In the genomic region with DNA sequence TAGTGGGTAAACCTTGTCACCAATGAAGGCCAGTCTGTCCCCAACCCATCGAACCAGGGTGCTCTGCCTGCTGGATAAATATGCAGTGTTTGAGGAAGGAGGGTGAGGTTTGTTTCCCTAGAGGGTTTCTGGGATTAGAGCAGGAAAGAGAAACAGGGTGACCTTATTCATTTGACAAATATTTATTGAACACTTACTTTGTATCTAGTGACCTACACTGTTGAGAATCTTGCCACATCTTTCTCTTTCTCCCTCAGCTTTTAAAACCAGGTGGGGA, we compare ENCODE assay signal across 8 mouse cellular contexts. TPM values are rescaled to one million over a fixed set of nuclear protein-coding genes. Genes with fewer than 3 reads are reported as not detected.
A peak's percentile ranks its signal among the peaks of the same experiment; 100 is the strongest.
DNase-seq lines count a peak whose midpoint lies in the region; ATAC-seq and TF ChIP-seq lines count a peak whose summit lies in the region.

No protein-coding gene starts in this region.

- H3K9ac ChIP-seq in heart, postnatal 0 days (replicated peaks; ENCODE audit: low read depth, low read length): no peak overlapping the region
- H3K9ac ChIP-seq in embryonic facial prominence, embryonic 12.5 days: no peak overlapping the region
- no peak overlapping the region for H3K9ac ChIP-seq in intestine, embryonic 14.5 days (ENCODE audit: low read length)
- no peak overlapping the region for H3K9ac ChIP-seq in midbrain, embryonic 15.5 days

- H3K36me3 ChIP-seq in heart, postnatal 0 days (replicated peaks; ENCODE audit: control insufficient read depth, insufficient read depth, low read length): peaks cover 4% of the 10 kb centered on the region; the same call in 1 of the 2 replicates
- H3K36me3 ChIP-seq in embryonic facial prominence, embryonic 12.5 days: peaks cover 5% of the 10 kb centered on the region; the same call in 1 of the 2 replicates
- peaks cover 4% of the 10 kb centered on the region; the same call in 1 of the 2 replicates for H3K36me3 ChIP-seq in intestine, embryonic 14.5 days (ENCODE audit: control insufficient read depth, insufficient read depth, low read length)
- H3K36me3 ChIP-seq in midbrain, embryonic 15.5 days (replicated peaks): 0 out of 2 replicates have a peak, but pooled peaks cover 3% of the 10 kb centered on the region

- H3K4me2 ChIP-seq in heart, postnatal 0 days (ENCODE audit: low read depth, low read length): peak overlapping the region; percentile 90
- H3K4me2 ChIP-seq in embryonic facial prominence, embryonic 12.5 days (replicated peaks): peak overlapping the region; percentile 72
- peak overlapping the region; percentile 89 for H3K4me2 ChIP-seq in intestine, embryonic 14.5 days (ENCODE audit: low read length)
- peak overlapping the region; percentile 76 for H3K4me2 ChIP-seq in midbrain, embryonic 15.5 days

- H3K9me3 ChIP-seq in heart, postnatal 0 days (replicated peaks; ENCODE audit: control insufficient read depth, low read length): no peaks in the 10 kb centered on the region
- H3K9me3 ChIP-seq in embryonic facial prominence, embryonic 12.5 days: no peaks in the 10 kb centered on the region
- H3K9me3 ChIP-seq in intestine, embryonic 14.5 days (ENCODE audit: control insufficient read depth, low read length): no peaks in the 10 kb centered on the region
- no peaks in the 10 kb centered on the region for H3K9me3 ChIP-seq in midbrain, embryonic 15.5 days

- WGBS in heart, postnatal 0 days: 31% methylated on average over 1 of the region's 1 CpGs
- 36% methylated on average over 1 of the region's 1 CpGs for WGBS in embryonic facial prominence, embryonic 12.5 days
- 19% methylated on average over 1 of the region's 1 CpGs for WGBS in intestine, embryonic 14.5 days
- WGBS in midbrain, embryonic 15.5 days: 32% methylated on average over 1 of the region's 1 CpGs

- TF ChIP-seq CTCF in heart, postnatal 0 days (IDR thresholded peaks at IDR 0.05; ENCODE audit: low read depth): no peak

- H3K27me3 ChIP-seq in heart, postnatal 0 days (ENCODE audit: control insufficient read depth, insufficient read depth, low read length): no peaks in the 10 kb centered on the region
- H3K27me3 ChIP-seq in embryonic facial prominence, embryonic 12.5 days: no peaks in the 10 kb centered on the region
- H3K27me3 ChIP-seq in intestine, embryonic 14.5 days (replicated peaks; ENCODE audit: control insufficient read depth, insufficient read depth, low read length): no peaks in the 10 kb centered on the region
- no peaks in the 10 kb centered on the region for H3K27me3 ChIP-seq in midbrain, embryonic 15.5 days (replicated peaks)

- H3K4me3 ChIP-seq in heart, postnatal 0 days (ENCODE audit: low read depth, low read length): no peak overlapping the region
- H3K4me3 ChIP-seq in embryonic facial prominence, embryonic 12.5 days: no peak overlapping the region
- H3K4me3 ChIP-seq in intestine, embryonic 14.5 days (ENCODE audit: low read depth, low read length): peak overlapping the region; percentile 99; the same call in 1 of the 2 replicates
- H3K4me3 ChIP-seq in midbrain, embryonic 15.5 days: peak overlapping the region; percentile 88

- H3K4me1 ChIP-seq in heart, postnatal 0 days (ENCODE audit: control insufficient read depth, insufficient read depth): peaks cover 49% of the 10 kb centered on the region
- H3K4me1 ChIP-seq in embryonic facial prominence, embryonic 12.5 days: peaks cover 62% of the 10 kb centered on the region
- H3K4me1 ChIP-seq in intestine, embryonic 14.5 days (replicated peaks; ENCODE audit: control insufficient read depth, insufficient read depth, low read length): peaks cover 60% of the 10 kb centered on the region
- peaks cover 65% of the 10 kb centered on the region for H3K4me1 ChIP-seq in midbrain, embryonic 15.5 days

- no peak for DNase-seq in heart, postnatal 0 days (ENCODE audit: low spot score)
- no peak for DNase-seq in heart, postnatal 4 days
- no peak for DNase-seq in intestine, embryonic 14.5 days (ENCODE audit: low spot score)
- no peak for DNase-seq in adrenal gland, postnatal 36 days
- no peak for DNase-seq in layer of hippocampus, adult 8-10 months (ENCODE audit: low spot score in 2 of 2)
- DNase-seq in spleen, adult 12 weeks (ENCODE audit: low spot score): no peak

- ATAC-seq in heart, postnatal 0 days (ENCODE audit: insufficient read depth, low read depth): no peak
- ATAC-seq in embryonic facial prominence, embryonic 12.5 days (ENCODE audit: insufficient number of reproducible peaks, insufficient read depth, low FRiP score, low TSS enrichment): no peak
- ATAC-seq in intestine, embryonic 14.5 days (replicated peaks; ENCODE audit: low FRiP score, low TSS enrichment, low read depth): no peak
- ATAC-seq in midbrain, embryonic 15.5 days (replicated peaks): no peak

- TF ChIP-seq EP300 in heart, postnatal 0 days (IDR thresholded peaks at IDR 0.05; ENCODE audit: low read depth): no peak

- H3K27ac ChIP-seq in heart, postnatal 0 days (ENCODE audit: low read depth): 0 out of 2 replicates have a peak overlapping the region, but pooled peaks have one; percentile 10
- no peak overlapping the region for H3K27ac ChIP-seq in embryonic facial prominence, embryonic 12.5 days
- H3K27ac ChIP-seq in intestine, embryonic 14.5 days (ENCODE audit: low read depth): peak overlapping the region; percentile 96
- no peak overlapping the region for H3K27ac ChIP-seq in midbrain, embryonic 15.5 days

RNA-seq across cellular contexts. Expression of a gene that starts 3.3 kb away (rescaled TPM):
- total RNA-seq in heart, postnatal 0 days (2014; rRNA removed; ENCODE audit: low replicate concordance): 34.2 and 45.7 TPM in 2 replicates
- 26.5 and 27.8 TPM in 2 replicates for polyA plus RNA-seq in heart, postnatal 0 days (2015; fragmentation: Nextera tagmentation; extraction: Ambion mirVana)
- total RNA-seq in heart, postnatal 4 days (2021): 10 to 100 TPM; 73.3 to 74.4 TPM
- polyA plus RNA-seq in embryonic facial prominence, embryonic 12.5 days (2016; fragmentation: Nextera tagmentation; extraction: Ambion mirVana): 117 and 125 TPM in 2 replicates
- 85.1 and 88.6 TPM in 2 replicates for polyA plus RNA-seq in intestine, embryonic 14.5 days (2014; fragmentation: Nextera tagmentation; extraction: Ambion mirVana)
- 198 and 199 TPM in 2 replicates for polyA plus RNA-seq in midbrain, embryonic 15.5 days (2015; fragmentation: Nextera tagmentation; extraction: Ambion mirVana)
- 100 to 1,000 TPM; 103 to 128 TPM for total RNA-seq in adrenal gland, postnatal 36 days (2021)
- total RNA-seq in layer of hippocampus, adult 8-10 months (2022): 100 to 1,000 TPM; 102 to 109 (median 104) TPM

RNA-seq across cellular contexts. Expression of a gene that starts 19.9 kb away (rescaled TPM):
- total RNA-seq in heart, postnatal 0 days (2014; rRNA removed; ENCODE audit: low replicate concordance): 192 and 208 TPM in 2 replicates
- polyA plus RNA-seq in heart, postnatal 0 days (2015; fragmentation: Nextera tagmentation; extraction: Ambion mirVana): 394 and 409 TPM in 2 replicates
- 100 to 1,000 TPM; 738 to 764 TPM for total RNA-seq in heart, postnatal 4 days (2021)
- polyA plus RNA-seq in embryonic facial prominence, embryonic 12.5 days (2016; fragmentation: Nextera tagmentation; extraction: Ambion mirVana): 474 and 481 TPM in 2 replicates
- 752 and 786 TPM in 2 replicates for polyA plus RNA-seq in intestine, embryonic 14.5 days (2014; fragmentation: Nextera tagmentation; extraction: Ambion mirVana)
- 259 and 277 TPM in 2 replicates for polyA plus RNA-seq in midbrain, embryonic 15.5 days (2015; fragmentation: Nextera tagmentation; extraction: Ambion mirVana)
- total RNA-seq in adrenal gland, postnatal 36 days (2021): 100 to 1,000 TPM; 851 to 921 TPM
- total RNA-seq in layer of hippocampus, adult 8-10 months (2022): 100 to 1,000 TPM; 304 to 481 (median 389) TPM

RNA-seq across cellular contexts. Expression of a gene that starts 26.4 kb away (rescaled TPM):
- not detected in 2 replicates for total RNA-seq in heart, postnatal 0 days (2014; rRNA removed; ENCODE audit: low replicate concordance)
- polyA plus RNA-seq in heart, postnatal 0 days (2015; fragmentation: Nextera tagmentation; extraction: Ambion mirVana): not detected in 2 replicates
- under 1 TPM in 1 of 2 experiments, not detected in 1; 0.45 TPM for total RNA-seq in heart, postnatal 4 days (2021)
- 0.39 TPM in 1 of 2 replicates, not detected in the other for polyA plus RNA-seq in embryonic facial prominence, embryonic 12.5 days (2016; fragmentation: Nextera tagmentation; extraction: Ambion mirVana)
- 0.31 TPM in 2 replicates for polyA plus RNA-seq in intestine, embryonic 14.5 days (2014; fragmentation: Nextera tagmentation; extraction: Ambion mirVana)
- polyA plus RNA-seq in midbrain, embryonic 15.5 days (2015; fragmentation: Nextera tagmentation; extraction: Ambion mirVana): 0.50 and 1.1 TPM in 2 replicates
- not detected for total RNA-seq in adrenal gland, postnatal 36 days (2021)
- total RNA-seq in layer of hippocampus, adult 8-10 months (2022): 1 to 10 TPM in 1 of 4 experiments, under 1 TPM in 2, not detected in 1; 0.93 to 1.4 (median 0.98) TPM

RNA-seq across cellular contexts. Expression of a gene that starts 35.8 kb away (rescaled TPM):
- total RNA-seq in heart, postnatal 0 days (2014; rRNA removed; ENCODE audit: low replicate concordance): 3.2 and 3.5 TPM in 2 replicates
- 7.7 and 8.2 TPM in 2 replicates for polyA plus RNA-seq in heart, postnatal 0 days (2015; fragmentation: Nextera tagmentation; extraction: Ambion mirVana)
- total RNA-seq in heart, postnatal 4 days (2021): 10 to 100 TPM; 10.8 to 11.7 TPM
- 23.1 and 24.8 TPM in 2 replicates for polyA plus RNA-seq in embryonic facial prominence, embryonic 12.5 days (2016; fragmentation: Nextera tagmentation; extraction: Ambion mirVana)
- polyA plus RNA-seq in intestine, embryonic 14.5 days (2014; fragmentation: Nextera tagmentation; extraction: Ambion mirVana): 10.5 and 11.8 TPM in 2 replicates
- 16.2 and 17.6 TPM in 2 replicates for polyA plus RNA-seq in midbrain, embryonic 15.5 days (2015; fragmentation: Nextera tagmentation; extraction: Ambion mirVana)
- 10 to 100 TPM; 20.2 to 26.3 TPM for total RNA-seq in adrenal gland, postnatal 36 days (2021)
- total RNA-seq in layer of hippocampus, adult 8-10 months (2022): 10 to 100 TPM; 18.6 to 22.2 (median 20.6) TPM

RNA-seq across cellular contexts. Expression of a gene that starts 38.4 kb away (rescaled TPM):
- 0.23 and 1.4 TPM in 2 replicates for total RNA-seq in heart, postnatal 0 days (2014; rRNA removed; ENCODE audit: low replicate concordance)
- 0.97 and 1.6 TPM in 2 replicates for polyA plus RNA-seq in heart, postnatal 0 days (2015; fragmentation: Nextera tagmentation; extraction: Ambion mirVana)
- total RNA-seq in heart, postnatal 4 days (2021): under 1 TPM; 0.77 to 0.79 TPM
- polyA plus RNA-seq in embryonic facial prominence, embryonic 12.5 days (2016; fragmentation: Nextera tagmentation; extraction: Ambion mirVana): 11.3 and 12.4 TPM in 2 replicates
- 8.1 and 9.5 TPM in 2 replicates for polyA plus RNA-seq in intestine, embryonic 14.5 days (2014; fragmentation: Nextera tagmentation; extraction: Ambion mirVana)
- 33.3 and 33.8 TPM in 2 replicates for polyA plus RNA-seq in midbrain, embryonic 15.5 days (2015; fragmentation: Nextera tagmentation; extraction: Ambion mirVana)
- total RNA-seq in adrenal gland, postnatal 36 days (2021): 1 to 10 TPM; 2.8 to 3.6 TPM
- 10 to 100 TPM; 58.6 to 70.2 (median 68.1) TPM for total RNA-seq in layer of hippocampus, adult 8-10 months (2022)

Comparison
In these comparisons a context has a peak if more than half of its experiments do, and no peak if none do; other contexts are left out.
1. H3K27ac ChIP-seq: peak in heart, postnatal 0 days (single experiment) and intestine, embryonic 14.5 days (single experiment); none in embryonic facial prominence, embryonic 12.5 days (single experiment) and midbrain, embryonic 15.5 days (single experiment).
2. H3K4me3 ChIP-seq: peak in intestine, embryonic 14.5 days (single experiment) and midbrain, embryonic 15.5 days (single experiment); none in heart, postnatal 0 days (single experiment) and embryonic facial prominence, embryonic 12.5 days (single experiment).
3. Peak in every context shown above with its lines, with median percentiles within 50 percentile points of each other: H3K4me2 ChIP-seq.